Mouse (Mus musculus) small intestine, adult 2 months (tissue): ENCODE results near the gene Rcvrn. TPM values are rescaled to one million over a fixed set of nuclear protein-coding genes. Genes with fewer than 3 reads are reported as not detected.

ENCODE experiments used
- H3K27ac ChIP-seq: fragments of 200-500 bp; 2 replicates; pipeline ENCODE4 v1.5.1; 2012; ENCODE audit warnings: low read depth, low read length, control low read depth, inconsistent platforms; ENCODE audit not compliant: insufficient read depth
- H3K27me3 ChIP-seq: fragments of 200-500 bp; 2 replicates; pipeline ENCODE4 v1.6.1; 2012; ENCODE audit warnings: mild to moderate bottlenecking, moderate library complexity, low read length, inconsistent platforms; ENCODE audit not compliant: control insufficient read depth, insufficient read depth
- H3K36me3 ChIP-seq: fragments of 200-500 bp; 2 replicates; pipeline ENCODE4 v1.6.1; 2012; ENCODE audit warnings: mild to moderate bottlenecking, low read length, control low read depth, inconsistent platforms; ENCODE audit not compliant: control insufficient read depth, insufficient read depth
- H3K4me1 ChIP-seq: fragments of 200-500 bp; 2 replicates; pipeline ENCODE4 v1.6.1; 2012; ENCODE audit warnings: low read length, inconsistent platforms, mixed read lengths; ENCODE audit not compliant: control insufficient read depth, insufficient read depth, insufficient read length
- H3K4me3 ChIP-seq: fragments of 200-500 bp; 2 replicates; pipeline ENCODE4 v1.5.1; 2012; ENCODE audit warnings: low read depth, mild to moderate bottlenecking, control low read depth, inconsistent platforms, low read length, moderate library complexity
- CTCF ChIP-seq: fragments of 200-500 bp; IDR thresholded peaks from 2 replicates; pipeline ENCODE4 v1.5.1; 2012; ENCODE audit warnings: low read depth, mild to moderate bottlenecking, control low read depth, inconsistent platforms, low read length, moderate library complexity, mixed read lengths; ENCODE audit not compliant: insufficient replicate concordance, insufficient read length; ENCODE audit errors: extremely low read depth
- POLR2A ChIP-seq: fragments of 200-500 bp; IDR thresholded peaks from 2 replicates; pipeline ENCODE4 v1.6.1; 2012; ENCODE audit warnings: low read depth, mild to moderate bottlenecking, control low read depth, inconsistent platforms, low read length, moderate library complexity
- WGBS: fragments of 180-500 bp; shearing (Covaris S2); methylation state at CpG from one replicate; pipeline ENCODE4 v1.1.7; 2018; 5-methylcytosine and 5-hydroxymethylcytosine counted together
- polyA plus RNA-seq: library from polyadenylated mRNA; depleted of rRNA; stranded (reverse); fragments of >200 nt; gene quantifications from 2 replicates; pipeline ENCODE4 v1.2.3, GENCODE M21; 2012; rRNA removed

Gene Rcvrn
- not detected in 2 replicates for polyA plus RNA-seq

DNA sequence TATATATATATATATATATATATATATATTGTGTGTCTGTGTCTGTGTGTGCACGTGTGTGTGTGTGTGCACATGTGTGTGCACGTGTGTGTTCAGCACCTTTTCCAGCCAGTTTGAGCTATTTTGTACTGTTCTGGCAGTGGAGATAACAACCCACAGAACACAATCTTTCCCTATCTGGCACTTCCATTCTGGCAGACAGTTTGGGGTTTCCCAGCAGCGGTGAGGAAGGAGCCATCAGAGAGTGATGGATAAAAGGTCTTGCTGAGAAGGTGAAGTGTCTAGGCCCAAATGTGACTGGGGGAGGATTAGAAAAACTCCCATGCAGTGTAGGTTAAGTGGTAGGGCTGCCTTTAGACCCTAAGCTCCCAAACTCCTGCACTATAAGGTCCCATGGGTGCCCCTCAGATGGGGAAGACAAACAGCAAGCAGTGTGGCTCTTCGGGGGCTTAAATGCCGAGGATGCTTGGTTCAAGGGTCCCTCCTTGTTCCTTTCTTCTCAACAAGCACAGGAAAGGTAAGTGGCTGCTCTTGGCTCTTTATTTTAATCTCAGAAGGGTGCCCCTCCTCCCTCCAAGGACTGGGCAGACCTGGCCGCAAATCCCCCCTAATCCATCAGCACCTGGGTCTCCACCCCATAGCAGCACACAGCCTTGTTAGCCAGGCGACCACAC, at the start of gene Rcvrn:
Gene Rcvrn (plus strand): TSS at position 624 of the 674 bp plus-strand sequence.
- TF ChIP-seq CTCF (no peak), POLR2A (no peak)
- WGBS: 72% methylated on average over 7 of the region's 7 CpGs
- Histone ChIP-seq H3K4me3 (no peak within 1 kb of the TSS), H3K4me1 (no peaks in the 10 kb centered on the region), H3K27ac (no peak within 1 kb of the TSS), H3K27me3 (no peaks in the 10 kb centered on the region), H3K36me3 (no peaks in the 10 kb centered on the region)

DNA sequence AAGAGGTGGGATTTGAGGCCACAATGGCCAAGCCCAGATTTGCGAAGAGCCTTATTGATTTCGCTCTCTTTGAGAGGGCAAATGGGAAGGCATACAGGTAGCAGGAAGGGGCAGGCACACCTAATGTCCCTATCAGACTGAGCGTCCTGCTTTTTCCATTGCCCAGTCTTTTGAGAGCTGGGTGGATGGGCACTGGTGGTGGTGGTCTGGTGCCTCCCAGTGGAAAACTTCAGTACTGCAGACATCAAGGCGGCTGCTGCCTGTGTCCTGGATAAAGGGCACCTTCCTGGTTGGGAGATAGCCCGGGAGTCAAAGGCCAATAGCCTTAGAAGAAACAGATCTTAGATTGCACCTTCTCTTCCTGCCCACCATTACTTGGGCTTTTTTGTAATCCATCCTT, 47.4 kb upstream of the Rcvrn start:
- no peak overlapping the region for H3K27ac ChIP-seq
- H3K36me3 ChIP-seq: no peaks in the 10 kb centered on the region
- no peaks in the 10 kb centered on the region for H3K27me3 ChIP-seq
- 24% methylated on average over 5 of the region's 5 CpGs for WGBS
- H3K4me3 ChIP-seq: no peak overlapping the region
- no peaks in the 10 kb centered on the region for H3K4me1 ChIP-seq
- TF ChIP-seq CTCF: peak; percentile 71; the same call in 1 of the 2 replicates
- TF ChIP-seq POLR2A: no peak

DNA sequence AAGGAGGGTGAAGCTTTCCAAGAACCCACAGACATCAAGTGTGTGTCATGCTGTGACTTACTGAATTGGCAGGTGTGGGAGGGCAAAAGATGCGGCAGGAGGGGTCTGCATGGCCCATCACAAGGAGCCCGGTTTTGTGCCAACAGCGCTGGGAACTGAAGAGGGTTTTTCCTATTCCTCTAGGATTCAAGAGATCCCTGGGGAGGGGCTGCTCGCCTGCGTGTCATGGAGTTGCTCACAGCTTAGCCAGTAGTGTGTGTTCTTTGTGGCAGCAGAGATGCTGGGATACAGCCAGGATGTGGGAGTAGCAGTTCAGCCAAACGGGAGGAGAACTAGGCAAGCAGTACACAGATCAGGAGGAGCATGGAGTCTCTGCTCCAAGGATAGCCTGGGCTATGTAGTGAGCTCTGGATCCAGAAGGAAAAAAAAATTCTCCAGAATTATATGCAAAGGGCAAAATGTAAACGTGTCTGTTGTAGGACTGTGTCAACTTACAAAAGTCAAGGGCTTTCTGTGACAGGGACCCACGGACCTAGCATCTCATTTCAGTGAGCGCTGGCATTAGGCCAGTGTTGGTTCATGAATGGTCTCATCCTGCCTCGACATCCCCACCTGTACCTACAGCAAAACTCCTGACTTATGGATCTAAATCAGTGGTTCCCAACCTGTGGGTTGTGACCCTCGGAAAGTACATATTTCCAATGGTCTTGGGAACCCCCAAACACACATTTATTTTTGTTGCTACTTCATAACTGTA, 46.3 kb upstream of the Rcvrn start:
- no peak for TF ChIP-seq POLR2A
- TF ChIP-seq CTCF: no peak
- 72% methylated on average over 11 of the region's 11 CpGs for WGBS
- H3K4me1 ChIP-seq: no peaks in the 10 kb centered on the region
- no peaks in the 10 kb centered on the region for H3K27me3 ChIP-seq
- H3K36me3 ChIP-seq: no peaks in the 10 kb centered on the region
- no peak overlapping the region for H3K4me3 ChIP-seq
- H3K27ac ChIP-seq: no peak overlapping the region

DNA sequence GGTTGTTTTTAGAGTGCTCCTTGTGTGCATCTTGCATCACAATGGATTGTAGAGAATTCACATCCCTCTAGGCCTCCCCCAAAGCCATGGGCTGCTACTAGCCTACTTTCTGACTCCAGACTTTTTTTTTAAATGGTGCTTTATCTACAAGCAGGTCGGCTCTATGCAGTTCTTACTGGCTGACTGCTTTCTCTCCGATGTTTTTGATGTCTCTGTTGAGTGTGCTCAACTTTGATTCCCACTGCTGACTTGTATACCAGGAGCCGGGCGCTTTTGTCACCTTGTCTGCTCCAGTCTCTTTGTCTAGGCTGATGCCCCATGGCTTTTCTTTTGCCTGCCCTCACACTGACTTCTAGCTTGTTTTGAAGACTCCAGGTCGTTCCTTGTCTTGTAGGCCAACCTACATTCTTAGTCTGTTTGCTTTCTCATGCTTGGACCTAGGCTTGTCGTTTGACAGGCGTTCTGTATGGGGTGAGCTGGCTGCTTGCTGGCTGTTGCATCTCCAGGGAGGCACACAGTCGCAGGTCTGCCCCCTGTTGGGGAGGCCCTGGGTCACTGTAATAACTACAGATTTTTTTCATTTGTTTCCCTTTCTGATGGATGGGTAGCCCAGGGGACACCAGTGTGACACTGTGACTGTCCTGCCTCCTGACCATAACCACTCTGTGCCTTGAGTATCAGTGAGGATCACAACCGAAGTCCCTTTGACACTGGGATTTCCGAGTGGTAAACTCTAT, 45.0 kb upstream of the Rcvrn start:
- Histone ChIP-seq H3K27me3 (no peaks in the 10 kb centered on the region), H3K36me3 (no peaks in the 10 kb centered on the region), H3K27ac (no peak overlapping the region), H3K4me3 (no peak overlapping the region), H3K4me1 (no peaks in the 10 kb centered on the region)
- 49% methylated on average over 10 of the region's 10 CpGs for WGBS
- TF ChIP-seq CTCF (no peak), POLR2A (no peak)

DNA sequence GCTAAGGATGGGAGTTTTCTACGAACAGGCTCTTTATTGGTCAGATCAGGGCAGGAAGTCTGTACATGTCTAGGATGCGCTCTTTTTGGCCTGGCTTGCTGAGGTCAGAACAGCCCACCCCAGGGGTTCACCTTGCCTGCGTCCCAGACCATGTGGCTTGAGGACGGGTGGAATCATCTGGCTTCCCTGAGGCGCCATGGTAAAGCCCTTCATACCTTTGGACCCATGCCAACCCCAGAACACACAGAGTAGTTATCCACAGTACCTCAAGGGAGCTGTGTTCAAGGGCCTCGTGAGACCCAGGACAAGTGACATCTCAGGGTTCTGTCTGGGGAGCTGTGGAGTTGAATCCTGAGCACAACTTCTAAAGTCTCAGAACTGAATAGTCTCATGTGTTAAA, 43.4 kb upstream of the Rcvrn start:
- no peak overlapping the region for H3K27ac ChIP-seq
- WGBS: 71% methylated on average over 6 of the region's 6 CpGs
- TF ChIP-seq CTCF (no peak), POLR2A (no peak)
- H3K27me3 ChIP-seq: no peaks in the 10 kb centered on the region
- no peaks in the 10 kb centered on the region for H3K36me3 ChIP-seq
- no peak overlapping the region for H3K4me3 ChIP-seq
- H3K4me1 ChIP-seq: no peaks in the 10 kb centered on the region

DNA sequence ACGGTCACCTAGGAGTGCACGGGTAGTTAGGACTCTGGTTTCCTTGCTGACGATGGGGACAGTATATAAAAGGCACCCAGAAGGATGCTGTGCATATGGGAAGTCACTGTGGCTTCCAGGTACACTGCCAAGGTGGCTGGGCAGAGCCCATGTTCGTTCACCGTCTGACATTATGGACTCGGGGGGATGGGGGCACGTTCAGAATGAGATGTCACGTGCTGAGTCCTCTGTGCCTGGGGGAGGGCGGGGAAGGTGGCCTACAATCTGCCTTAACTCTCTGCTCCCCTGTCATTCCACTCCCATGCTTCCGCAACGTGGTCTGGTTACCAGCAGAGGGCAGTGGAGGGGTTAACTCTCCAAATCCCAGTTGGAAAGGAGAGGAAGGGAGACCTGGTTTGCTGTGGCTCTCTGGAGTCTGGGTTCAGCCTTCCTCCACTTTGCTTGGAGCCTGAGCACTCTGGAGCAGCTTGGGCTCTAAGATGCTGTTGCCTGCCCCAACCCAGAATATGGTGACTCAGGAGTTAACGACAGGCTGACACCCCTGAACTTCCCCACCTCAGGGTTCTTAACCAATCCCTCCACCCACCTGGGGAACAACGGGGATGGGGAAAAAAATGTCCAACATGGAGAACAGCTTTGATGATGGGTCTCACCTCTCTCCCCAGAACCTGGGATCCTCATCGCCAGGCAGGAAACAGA, 42.8 kb upstream of the Rcvrn start:
- Histone ChIP-seq H3K4me1 (no peaks in the 10 kb centered on the region), H3K4me3 (no peak overlapping the region), H3K36me3 (no peaks in the 10 kb centered on the region), H3K27me3 (no peaks in the 10 kb centered on the region), H3K27ac (no peak overlapping the region)
- TF ChIP-seq POLR2A: no peak
- peak; percentile 34; the same call in 1 of the 2 replicates for TF ChIP-seq CTCF
- WGBS: 15% methylated on average over 14 of the region's 14 CpGs

DNA sequence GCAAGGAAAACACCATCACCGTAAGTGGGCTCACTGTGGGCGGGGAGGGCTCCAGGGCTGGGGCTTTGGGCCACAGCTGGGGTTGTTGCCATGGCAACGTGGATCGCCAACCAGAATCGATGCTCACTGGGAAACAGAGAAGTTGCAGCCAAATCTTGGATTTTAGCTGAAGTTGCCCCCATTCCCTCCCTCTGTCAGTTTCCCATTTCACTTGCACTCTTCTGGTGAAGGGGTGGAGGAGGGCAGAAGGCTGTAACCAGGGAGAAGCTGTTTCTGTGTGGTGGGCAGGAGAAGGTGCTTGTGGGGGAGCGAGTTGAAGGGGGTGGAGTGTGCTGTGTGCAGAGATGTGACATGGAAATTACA, 42.3 kb upstream of the Rcvrn start:
- Histone ChIP-seq H3K27ac (no peak overlapping the region), H3K4me3 (no peak overlapping the region), H3K4me1 (no peaks in the 10 kb centered on the region), H3K36me3 (no peaks in the 10 kb centered on the region), H3K27me3 (no peaks in the 10 kb centered on the region)
- 37% methylated on average over 6 of the region's 6 CpGs for WGBS
- TF ChIP-seq POLR2A (no peak), CTCF (no peak)
